Mouse (Mus musculus): ENCODE data around the gene Mamdc2.

Gene Mamdc2

DNA sequence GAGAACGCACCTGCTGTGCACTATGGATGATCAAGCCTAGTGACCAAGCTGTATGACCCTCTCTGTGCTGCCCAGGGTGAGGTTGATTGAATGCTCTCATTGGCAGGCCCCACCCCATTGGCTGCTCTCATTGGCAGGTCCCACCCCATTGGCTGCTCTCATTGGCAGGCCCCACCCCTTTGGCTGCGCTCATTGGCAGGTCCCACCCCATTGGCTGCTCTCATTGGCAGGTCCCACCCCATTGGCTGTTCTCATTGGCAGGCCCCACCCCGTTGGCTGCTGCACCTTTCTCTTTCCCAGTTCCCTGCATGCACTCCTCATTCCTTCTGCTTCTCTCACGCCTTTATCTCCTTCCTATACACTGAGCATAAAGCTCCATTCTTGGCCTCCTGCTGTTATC, 12.5 kb downstream of the Mamdc2 start:
- DNase-seq (ENCODE audit: low spot score in 2 of 2): no peak

DNA sequence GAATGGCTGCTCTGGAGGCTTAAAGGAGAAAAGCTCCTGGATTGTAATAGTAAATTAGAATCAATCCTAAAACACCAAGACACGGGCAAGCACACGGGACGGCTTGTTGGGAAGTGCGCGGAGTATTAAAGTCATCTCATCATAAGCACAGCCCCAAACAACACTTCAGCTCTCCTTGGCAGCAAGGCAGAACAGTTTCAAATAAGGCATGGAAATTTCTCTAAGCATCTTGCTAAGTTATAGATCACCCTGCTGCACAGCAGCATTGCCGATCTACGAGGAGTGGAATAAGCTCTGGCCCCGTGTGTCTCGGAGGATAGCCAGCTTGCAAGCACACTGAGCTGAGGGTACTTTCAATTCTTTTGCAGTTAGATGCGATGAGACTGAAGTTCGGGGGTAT, 13.8 kb downstream of the Mamdc2 start:
- no peak for DNase-seq (ENCODE audit: low spot score in 2 of 2)

DNA sequence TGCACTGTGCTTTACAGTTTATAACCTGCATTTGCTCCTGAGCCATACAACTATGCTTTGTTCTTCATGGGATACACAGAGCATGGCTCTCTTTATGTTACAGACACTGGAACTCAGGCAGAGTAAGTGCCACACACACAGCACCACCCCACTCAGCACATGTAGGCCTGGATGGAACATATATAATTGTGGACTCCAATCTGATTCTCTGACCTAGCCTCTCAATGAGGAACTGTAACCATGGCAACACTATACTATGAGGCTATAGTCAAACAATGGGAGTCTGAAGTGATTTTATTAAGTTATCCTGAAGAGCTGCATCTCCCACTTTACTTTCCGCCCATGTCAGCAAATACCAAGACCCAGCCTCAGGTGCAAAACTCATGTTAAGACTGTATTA, 30.6 kb downstream of the Mamdc2 start:
- DNase-seq (ENCODE audit: low spot score in 2 of 2): no peak

DNA sequence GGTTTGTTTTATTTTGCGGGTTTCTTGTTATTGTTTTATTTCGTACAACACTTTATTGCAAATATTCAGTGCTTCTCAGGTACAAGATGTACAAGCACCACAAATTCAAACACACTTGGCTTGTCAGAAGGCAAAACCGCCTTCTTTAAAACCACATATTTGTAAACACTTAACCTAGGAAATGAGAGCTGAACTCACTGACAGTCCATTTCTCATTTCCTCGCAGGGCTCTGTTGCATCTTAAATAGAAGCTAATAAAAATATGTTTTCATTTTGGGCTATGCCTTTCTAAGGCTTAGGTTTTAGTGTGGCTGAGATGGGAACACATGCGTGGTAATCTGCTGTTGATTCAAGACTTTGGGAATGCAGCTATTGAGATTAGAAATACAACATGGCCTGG, 37.4 kb downstream of the Mamdc2 start:
- no peak for DNase-seq (ENCODE audit: low spot score in 2 of 2)

DNA sequence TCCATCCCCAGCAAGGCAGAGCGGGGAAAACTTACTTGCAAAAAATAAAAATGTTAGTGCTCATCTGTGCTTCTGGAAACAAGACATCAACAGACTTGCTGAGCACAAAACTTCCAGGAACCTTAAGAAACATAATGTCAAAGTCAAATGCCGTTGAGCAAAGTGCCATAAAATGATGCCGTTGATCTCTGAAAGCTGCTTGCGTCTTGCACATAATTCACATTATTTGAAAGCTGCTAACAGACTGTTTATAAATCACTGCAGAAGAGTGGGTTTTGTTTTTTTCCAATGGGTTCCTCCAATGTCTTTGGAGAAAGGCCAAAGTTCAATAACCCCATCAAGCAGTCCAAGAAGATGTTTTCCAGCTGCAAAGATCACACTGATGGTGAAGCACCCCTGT, 37.9 kb downstream of the Mamdc2 start:
- no peak for DNase-seq (ENCODE audit: low spot score in 2 of 2)

DNA sequence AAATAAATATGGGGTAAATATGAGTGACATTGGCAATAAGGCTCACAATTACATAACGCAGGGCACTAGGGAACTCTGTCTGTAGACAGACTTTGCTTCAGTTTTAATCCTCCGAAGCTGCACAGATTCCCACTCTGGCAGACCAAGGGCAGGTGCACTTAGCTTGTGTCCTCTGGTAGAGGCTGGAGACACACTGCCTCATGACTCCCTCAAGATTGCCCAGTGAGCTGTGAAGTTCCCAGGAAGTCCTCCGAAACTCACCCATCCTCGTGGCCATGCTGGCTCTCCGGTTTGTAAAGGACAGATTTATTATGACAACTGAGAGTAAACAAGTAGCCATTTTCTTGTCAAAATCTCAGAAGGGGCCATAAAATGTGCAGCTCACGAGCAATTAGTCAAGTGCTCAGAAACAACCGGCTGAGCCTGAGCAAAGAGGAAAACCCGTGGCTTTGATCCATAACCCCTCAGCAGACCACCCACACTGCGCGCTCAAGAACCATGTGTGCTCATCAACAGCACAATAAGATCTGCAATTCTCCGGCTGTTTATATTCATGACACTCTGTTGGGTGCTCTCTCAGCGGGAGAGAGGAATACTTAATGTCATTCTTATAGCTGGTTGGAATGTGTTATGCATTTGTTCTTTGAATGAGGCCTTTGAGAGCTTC, 46.6 kb downstream of the Mamdc2 start:
- DNase-seq (ENCODE audit: low spot score in 2 of 2): peak in 1 of 2 experiments; percentile 25

DNA sequence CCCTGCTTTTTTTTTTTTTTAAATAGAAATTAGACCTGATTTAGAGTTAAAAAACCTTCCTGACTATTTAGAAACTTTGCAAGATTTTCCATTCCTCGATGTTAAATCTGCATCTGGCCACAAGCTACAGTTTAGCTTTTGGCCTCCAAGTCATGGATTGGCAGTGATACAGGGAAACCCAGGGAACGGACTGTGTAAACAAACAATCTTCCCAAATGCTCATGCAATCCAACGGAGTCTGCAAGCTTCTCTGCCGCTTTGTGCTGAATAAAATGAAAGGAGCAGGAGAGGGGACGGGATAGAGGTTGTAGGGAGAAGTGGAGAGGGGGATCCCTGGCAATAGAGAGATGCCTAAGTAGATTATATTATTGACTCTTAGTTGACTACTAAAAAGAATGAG, 47.8 kb downstream of the Mamdc2 start:
- peak; percentile 28 to 42 for DNase-seq (ENCODE audit: low spot score in 2 of 2)

DNA sequence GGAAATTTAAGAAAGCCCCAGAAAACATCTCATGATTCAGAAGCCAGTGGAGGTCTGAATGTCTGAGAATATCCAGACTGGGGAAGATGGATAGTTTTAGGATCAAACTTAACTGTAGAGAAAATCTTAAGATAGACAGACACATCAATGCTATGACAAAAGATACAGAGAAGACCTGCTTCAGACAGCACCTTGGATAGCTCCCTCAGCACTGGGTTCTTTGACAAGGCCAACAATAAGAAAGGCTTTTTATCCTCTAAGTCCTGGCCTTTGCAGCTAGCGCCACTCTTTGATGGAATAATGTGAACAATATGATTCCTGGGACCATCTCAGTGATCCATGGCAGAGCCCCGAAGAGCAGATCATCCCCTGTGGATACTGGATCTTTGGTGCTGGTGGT, 52.3 kb downstream of the Mamdc2 start:
- no peak for DNase-seq (ENCODE audit: low spot score in 2 of 2)

DNA sequence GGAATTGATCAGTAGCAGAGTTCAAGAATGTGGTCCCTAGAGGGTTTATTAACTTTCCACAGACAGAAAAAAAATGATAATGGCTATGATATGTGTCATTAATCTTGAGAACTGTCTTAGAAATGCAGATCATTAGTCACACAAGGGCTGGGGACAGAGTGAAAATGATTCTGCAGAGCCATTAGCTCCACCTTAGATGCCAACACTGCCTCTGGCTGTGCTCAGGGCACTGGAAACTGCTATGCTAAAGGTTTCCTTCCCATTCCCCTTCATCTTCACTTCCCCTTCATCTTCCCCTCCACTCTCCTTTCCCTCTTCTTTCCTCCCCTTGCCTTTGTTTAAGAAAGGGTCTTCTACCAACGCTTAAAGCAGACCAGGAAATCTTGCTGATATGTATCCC, 53.6 kb downstream of the Mamdc2 start:
- no peak for DNase-seq (ENCODE audit: low spot score in 2 of 2)

DNA sequence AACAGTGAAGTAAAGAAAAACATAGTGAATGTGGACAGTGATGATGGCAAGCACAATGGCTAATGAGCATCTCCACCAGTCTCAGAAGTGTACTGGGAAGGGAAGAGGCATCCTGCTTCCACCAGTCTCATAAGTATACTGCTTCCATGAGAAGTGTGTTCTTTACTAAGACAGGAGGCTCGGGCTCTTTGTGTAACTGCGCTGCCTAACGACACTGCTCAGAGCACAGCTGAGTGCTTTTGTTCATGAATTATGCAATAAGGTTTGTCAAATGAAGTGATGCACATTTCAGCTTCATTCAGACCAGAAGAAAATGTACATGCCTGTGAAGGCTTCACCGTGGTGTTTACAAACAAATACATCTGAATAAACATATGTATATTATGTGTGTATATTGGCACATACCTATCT, 59.4 kb downstream of the Mamdc2 start:
- peak; percentile 34 to 53 for DNase-seq (ENCODE audit: low spot score in 2 of 2)

DNA sequence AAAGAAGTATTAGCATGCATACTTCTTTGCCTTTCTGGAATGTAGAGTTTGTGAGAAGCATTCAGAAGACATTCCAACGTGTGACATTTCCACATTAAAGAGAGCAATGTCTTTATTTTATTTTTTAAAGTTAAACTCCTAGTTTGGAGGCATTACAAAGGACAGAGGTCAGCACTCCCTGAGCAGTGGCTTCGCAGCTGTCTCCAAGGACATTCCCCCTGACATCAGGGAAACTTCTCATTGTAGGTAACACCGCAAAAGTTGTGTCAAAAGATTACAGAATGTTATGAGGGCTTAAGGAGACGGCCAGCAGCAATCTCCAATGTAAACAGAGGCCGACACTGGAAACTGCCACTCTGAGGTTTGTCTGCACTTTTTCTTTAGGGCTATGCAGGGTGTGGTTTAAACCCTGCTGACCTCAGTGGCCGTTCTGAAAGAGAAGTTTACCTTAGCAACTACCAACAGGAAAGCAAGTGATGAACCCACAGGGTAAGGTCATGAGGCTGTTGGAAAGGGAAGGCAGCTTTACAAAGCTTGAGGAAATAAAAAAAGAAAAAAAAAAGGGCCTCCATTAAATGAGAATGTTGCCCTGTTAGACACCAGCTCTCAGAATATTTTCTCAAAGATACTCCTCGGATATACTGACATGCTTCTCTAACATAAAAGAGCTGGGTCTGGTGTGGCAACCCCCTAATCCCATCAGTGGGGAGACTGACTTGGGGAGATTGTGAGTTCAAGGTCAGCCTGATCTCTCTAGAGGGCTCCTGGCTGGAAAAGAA, 60.0 kb downstream of the Mamdc2 start:
- DNase-seq (ENCODE audit: low spot score in 2 of 2): no peak

DNA sequence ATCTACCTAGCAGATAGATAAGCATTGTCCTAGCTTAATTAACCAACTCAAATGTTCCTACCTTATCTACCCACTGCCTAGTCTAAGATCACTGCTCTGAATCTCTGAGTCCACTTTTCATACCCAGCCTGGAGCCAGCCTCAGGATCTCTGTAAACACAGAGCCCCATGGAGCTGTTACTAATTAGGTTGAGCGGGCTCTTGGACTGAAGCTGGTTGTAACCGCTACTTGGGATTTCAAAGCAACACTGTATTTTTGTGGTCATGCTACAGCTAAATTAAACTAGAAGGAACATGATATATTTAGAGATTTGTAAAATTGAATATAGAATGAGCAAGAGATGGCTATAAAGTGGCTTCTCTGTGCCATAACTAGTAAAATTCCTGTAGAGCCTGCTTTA, 65.8 kb downstream of the Mamdc2 start:
- no peak for DNase-seq (ENCODE audit: low spot score in 2 of 2)

DNA sequence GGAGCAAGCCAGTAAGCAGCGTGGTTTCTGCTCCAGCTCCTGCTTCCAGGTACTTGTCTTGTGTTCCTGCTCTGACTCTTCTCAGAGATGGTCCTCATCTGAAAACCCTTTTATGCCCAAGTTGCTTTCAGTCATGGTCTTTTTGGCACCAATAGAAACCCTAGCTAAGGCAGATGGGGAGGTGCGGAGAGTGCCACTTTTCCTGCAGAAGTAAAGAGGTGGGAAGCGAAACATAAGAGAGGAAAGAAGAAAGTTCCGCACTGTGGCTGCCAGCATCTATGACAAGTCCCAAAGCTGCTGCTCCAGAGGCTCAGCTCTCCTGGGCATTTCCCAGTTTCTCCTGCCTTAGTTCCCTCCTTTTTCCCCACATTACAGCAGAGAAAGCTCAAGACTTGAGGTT, 67.3 kb downstream of the Mamdc2 start:
- DNase-seq (ENCODE audit: low spot score in 2 of 2): no peak

DNA sequence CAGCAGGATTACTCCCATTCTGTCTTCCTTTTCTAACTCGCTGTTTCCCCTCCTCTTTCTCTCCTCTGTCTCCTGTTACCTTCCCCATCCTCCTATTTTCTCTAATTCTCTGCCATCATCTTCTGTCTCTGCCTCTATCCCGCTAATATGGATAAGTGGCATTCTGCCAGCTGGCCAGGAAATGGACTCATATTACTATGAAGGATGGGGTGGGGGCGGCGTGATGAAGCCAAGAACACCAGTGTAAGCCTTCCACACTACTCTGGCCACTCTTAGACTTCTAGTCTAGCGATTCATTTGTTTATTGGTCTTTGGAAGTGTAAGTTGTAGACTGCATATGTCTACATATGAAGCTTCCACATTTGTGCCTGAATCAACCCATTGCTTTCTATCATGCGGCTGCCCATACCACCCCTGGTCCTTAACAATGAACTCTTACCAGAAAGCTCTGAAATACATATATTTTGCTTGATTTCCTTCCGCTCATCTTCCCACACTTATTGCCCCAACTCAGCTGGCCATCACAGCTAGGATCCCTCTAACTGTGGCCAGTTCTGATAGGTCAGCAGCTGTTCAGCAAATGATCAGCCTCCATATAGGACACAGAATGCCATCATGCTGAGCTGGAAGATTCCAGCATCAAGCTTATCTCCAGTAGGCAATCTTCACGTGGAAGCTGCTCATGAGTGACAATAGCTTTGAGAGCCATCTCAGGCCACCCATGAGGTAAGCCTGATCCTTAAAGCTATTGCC, 68.3 kb downstream of the Mamdc2 start:
- DNase-seq (ENCODE audit: low spot score in 2 of 2): no peak

DNA sequence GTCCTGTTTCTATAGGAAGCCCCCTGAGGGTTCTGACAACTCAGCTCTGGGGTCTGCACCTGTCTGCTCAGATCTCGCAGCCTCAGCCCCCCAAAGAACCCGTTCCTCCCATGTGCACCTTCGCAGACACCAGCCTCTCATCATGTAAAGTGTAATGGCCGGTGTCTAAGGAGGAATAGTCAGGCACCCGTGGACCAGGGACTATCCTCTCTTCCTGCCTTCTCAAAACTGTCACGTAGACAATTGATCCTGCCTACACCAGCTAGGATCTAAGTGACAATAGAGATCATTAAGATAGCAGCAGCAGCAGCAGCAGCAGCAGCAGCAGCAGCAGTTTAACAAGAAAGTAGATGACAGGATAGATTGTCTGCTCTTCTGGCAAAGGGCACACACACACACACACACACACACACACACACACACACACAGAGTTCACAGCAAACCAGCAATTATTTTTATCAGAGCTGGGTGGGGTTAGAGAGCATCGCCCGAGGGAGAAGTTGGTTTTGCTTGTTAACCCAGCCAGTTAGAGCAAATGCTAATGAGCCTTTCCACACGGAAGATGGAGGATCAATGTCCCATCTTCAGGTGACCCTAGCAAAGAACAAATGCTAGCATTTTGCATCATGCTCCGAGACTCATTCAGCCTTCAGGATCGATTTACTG, 71.6 kb downstream of the Mamdc2 start:
- no peak for DNase-seq (ENCODE audit: low spot score in 2 of 2)

DNA sequence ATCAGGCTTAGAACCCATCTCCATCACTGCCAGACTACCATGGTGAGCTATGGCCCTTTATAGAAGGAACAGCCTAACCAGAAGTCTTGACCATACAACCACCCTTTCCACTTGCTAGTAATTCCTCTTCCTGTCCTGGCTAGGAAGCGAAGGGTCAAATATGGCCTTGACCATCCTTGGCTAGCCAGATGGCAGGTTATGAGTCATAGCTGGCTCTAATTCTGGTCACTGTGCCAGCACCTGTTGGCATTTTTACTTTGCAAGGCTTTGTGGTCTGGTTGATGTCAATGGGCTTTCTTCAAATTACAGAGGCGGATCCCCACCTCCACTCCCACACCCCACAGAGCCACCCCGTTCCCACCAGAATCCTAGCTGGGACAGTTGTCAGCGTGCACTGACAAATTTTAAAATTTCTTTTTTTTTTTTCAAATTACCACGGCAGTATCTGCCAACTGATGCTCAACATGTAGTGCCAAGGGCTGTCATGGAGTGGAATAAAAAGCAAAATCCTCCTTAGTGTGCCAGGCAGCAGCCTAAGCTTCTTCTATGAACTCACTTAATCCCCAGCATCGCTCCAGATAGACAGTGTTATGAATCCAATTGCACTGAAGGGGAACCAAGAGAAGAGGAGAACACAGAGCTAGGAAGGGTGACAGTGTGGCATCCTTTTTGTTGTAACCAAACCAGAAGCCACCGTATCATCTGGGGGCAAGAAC, 73.1 kb downstream of the Mamdc2 start:
- peak in 1 of 2 experiments; percentile 33 for DNase-seq (ENCODE audit: low spot score in 2 of 2)

DNA sequence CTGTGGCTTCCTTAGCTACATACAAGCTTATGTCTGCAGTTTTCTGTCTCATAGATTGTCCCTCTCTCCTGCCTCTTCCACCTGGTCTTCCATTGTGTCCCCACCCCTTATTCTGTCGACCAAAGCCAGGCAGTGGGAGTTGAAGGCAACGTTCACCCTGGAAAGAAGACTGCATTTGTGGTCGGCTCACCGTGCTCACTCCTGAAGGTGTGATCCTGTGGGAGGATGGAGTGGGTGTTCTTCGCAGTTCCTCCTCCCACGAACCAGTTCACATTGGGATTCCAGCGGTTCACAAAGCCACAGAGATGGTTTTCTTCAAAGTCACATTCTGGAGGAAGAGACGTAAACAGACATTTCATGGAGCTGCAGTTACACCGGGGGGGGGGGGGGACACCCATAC, 74.5 kb downstream of the Mamdc2 start:
- no peak for DNase-seq (ENCODE audit: low spot score in 2 of 2)

DNA sequence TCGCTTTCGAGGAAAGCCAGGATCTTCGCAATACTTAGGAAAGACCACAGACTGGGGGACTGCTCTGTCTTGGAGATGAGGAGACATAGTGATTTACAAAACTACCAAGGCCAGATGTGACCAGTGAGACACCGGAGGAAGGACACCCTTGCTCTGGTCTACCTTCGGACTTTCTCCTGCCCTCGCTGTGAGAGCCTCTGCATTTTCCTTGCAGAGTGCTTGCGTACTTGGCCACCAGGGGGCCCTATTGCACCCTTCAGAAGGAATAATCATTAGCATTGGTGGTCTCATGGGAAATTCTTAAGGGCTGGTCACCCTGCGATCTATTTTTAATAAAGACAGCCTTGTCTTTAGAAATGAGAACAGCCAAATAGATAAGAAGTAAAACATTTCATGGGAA, 75.0 kb downstream of the Mamdc2 start:
- peak; percentile 81 to 87 for DNase-seq (ENCODE audit: low spot score in 2 of 2)

DNA sequence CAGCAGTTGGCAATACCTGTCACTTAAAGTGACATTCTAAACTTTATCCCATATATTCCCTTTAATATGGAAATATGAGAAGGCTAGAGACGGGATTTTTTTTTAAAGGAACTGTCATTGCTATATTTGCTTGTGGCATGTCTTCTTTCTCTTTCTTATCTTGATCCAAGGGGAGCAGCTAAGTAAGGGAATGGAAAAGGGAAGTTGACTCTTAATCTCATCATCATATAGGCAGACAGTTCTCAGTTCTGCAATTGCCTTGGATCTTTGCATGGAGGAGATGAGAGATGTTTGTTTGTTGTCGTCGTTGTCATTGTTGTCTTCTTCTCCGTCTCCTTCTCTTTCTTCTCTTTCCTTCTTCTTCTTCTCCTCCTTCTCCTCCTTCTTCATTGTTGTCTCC, 79.0 kb downstream of the Mamdc2 start:
- no peak for DNase-seq (ENCODE audit: low spot score in 2 of 2)

DNA sequence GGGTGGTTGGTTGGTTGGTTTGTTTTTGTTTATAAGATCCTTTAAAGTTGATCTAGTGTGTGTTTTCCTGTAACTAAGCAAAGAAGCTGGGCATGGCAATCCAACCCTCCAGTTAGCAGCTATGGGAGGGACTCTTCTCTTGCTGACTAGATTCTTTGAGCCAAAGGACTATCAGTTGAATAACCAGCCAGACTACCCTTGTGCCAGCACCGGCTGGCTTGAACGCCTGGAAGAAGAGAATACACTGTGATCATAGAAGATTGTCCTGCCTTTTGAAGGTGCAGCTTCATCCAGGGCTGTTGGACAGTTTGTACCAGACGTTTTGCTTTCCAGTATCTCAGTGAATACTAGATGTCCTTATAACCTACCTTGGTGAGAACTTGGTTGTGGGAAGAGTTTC, 86.2 kb downstream of the Mamdc2 start:
- DNase-seq (ENCODE audit: low spot score in 2 of 2): no peak

DNA sequence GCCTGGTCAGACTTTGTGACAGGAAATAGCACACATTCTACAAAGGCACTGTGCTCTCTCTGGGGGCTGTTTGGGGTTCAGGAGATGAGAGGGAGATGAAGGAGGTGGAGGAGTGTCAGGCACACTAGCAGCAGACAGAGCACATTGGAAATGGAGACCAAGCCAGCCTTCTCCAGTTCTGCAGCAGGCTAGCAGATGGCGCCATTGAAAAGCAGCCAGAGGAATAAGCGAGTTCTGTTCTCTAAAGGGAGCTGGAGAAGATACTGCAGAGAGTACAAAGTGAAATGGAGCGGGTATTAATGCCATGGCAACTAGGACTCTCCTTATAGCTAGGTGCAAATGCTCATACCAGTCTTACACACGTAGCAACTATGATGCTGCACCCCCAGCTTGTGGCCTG, 87.1 kb downstream of the Mamdc2 start:
- peak; percentile 87 to 92 for DNase-seq (ENCODE audit: low spot score in 2 of 2)

DNA sequence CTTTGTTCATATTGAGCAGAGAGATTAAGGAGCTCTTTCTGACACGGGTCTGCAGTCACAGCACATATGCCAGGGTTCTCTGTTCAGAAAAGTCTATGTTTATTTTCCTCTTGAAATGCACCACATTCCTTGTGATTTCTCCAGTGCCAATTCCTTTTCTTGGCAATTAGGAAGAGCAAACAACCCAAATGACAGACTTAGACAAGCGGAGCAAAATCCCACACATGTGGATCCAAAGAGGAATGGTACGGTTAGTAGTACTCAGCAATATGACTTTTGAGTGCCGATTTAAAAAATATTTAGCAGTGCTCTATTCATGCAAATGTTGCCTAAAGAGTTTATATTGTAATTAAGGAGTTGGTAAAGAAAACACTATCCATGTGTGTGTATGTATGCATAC, 87.7 kb downstream of the Mamdc2 start:
- no peak for DNase-seq (ENCODE audit: low spot score in 2 of 2)

Measured in right cerebral cortex, postnatal 10 days (tissue).